Mouse (Mus musculus) forebrain, embryonic 13.5 days (tissue): Measurements from ENCODE around the gene Sorbs2. TPM values are rescaled to one million over a fixed set of nuclear protein-coding genes. Genes with fewer than 3 reads are reported as not detected.

ENCODE experiments used
- ATAC-seq: fragments of 200-750 bp; cut with Nextera tagmentation; 2 replicates; pipeline ENCODE4 v1.8.0; 2017
- H3K27ac ChIP-seq: fragments of 300-500 bp; sonication (generic); 2 replicates; pipeline ENCODE4 v1.5.1; 2015; ENCODE audit warnings: inconsistent platforms, mild to moderate bottlenecking, moderate library complexity
- H3K27me3 ChIP-seq: fragments of 300-500 bp; sonication (generic); 2 replicates; pipeline ENCODE4 v1.6.1; 2015; ENCODE audit warnings: mild to moderate bottlenecking, inconsistent platforms
- H3K36me3 ChIP-seq: fragments of 300-500 bp; sonication (generic); 2 replicates; pipeline ENCODE4 v1.6.1; 2015; ENCODE audit warnings: mild to moderate bottlenecking, inconsistent platforms; ENCODE audit not compliant: poor library complexity, severe bottlenecking
- H3K4me1 ChIP-seq: fragments of 300-500 bp; sonication (generic); 2 replicates; pipeline ENCODE4 v1.6.1; 2015; ENCODE audit warnings: inconsistent platforms
- H3K4me2 ChIP-seq: fragments of 300-500 bp; sonication (generic); 2 replicates; pipeline ENCODE4 v1.6.1; 2015; ENCODE audit warnings: inconsistent platforms, mild to moderate bottlenecking, moderate library complexity
- H3K4me3 ChIP-seq: fragments of 300-500 bp; sonication (generic); 2 replicates; pipeline ENCODE4 v1.5.1; 2015; ENCODE audit warnings: mild to moderate bottlenecking, inconsistent platforms
- H3K9ac ChIP-seq: fragments of 300-500 bp; sonication (generic); 2 replicates; pipeline ENCODE4 v1.6.1; 2015; ENCODE audit warnings: mild to moderate bottlenecking, inconsistent platforms
- H3K9me3 ChIP-seq: fragments of 300-500 bp; sonication (generic); replicated peaks from 2 replicates; pipeline ENCODE4 v1.6.1; 2016; ENCODE audit warnings: inconsistent platforms
- WGBS: fragments of 180-500 bp; shearing (Covaris S2); methylation state at CpG from one replicate; pipeline ENCODE4 v1.1.7; 2015; 5-methylcytosine and 5-hydroxymethylcytosine counted together
- polyA plus RNA-seq: library from polyadenylated mRNA; unstranded; fragments of >200 nt; fragmentation: Nextera tagmentation; extraction: Ambion mirVana; gene quantifications from 2 replicates; pipeline ENCODE4 v1.2.1, GENCODE M21; 2015

Sorbs2 gene
- polyA plus RNA-seq, 1 experiment from 2014 or later = 107 TPM

DNA sequence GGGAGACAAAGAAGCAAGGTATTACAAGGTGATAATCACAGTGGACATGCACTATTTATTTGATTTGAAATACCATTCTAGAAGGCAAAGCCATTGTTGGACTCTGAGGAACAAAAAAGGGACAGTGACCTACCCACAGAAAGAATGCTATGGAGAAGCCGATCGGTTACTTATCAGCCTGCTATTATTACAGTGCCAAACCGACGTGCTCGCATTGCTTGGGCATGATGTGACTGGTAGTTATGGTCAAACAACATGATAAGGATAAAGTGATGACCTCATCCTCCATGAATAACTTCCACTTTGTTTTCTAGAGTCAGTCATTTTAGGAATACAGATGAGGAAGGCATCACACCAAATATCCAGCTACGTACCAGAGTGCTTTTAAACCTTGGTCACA, 99.4 kb downstream of the Sorbs2 start:
- Histone ChIP-seq H3K9ac (no peak overlapping the region), H3K4me1 (peaks cover 7% of the 10 kb centered on the region), H3K9me3 (no peaks in the 10 kb centered on the region), H3K27ac (no peak overlapping the region), H3K4me3 (no peak overlapping the region), H3K27me3 (no peaks in the 10 kb centered on the region), H3K4me2 (no peak overlapping the region), H3K36me3 (no peaks in the 10 kb centered on the region)
- WGBS = 89% methylated on average over 6 of the region's 6 CpGs
- no peak for ATAC-seq

DNA sequence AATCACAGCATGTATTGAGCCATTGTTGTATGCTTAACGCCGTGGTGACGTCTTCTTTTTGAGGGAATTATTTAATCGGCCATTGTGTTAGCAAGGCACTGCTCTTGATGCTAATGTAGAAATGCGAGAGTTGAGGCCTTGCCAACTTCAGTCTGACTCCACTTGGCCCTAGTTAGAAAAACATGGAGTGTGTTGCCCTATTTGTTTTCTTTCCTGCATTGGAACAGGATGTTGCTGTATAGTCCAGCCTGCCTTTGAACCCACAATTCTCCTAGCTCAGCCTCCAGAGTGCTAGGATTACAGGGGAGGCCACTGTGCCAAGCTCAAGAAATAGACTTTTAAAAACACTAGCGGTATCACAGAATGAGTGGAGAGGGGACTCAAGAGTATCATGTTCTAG, 100.8 kb downstream of the Sorbs2 start:
- Histone ChIP-seq H3K27me3 (no peaks in the 10 kb centered on the region), H3K36me3 (no peaks in the 10 kb centered on the region), H3K9me3 (no peaks in the 10 kb centered on the region), H3K4me1 (peaks cover 7% of the 10 kb centered on the region), H3K4me2 (no peak overlapping the region), H3K9ac (no peak overlapping the region), H3K27ac (no peak overlapping the region), H3K4me3 (no peak overlapping the region)
- WGBS = 81% methylated on average over 6 of the region's 6 CpGs
- ATAC-seq = no peak

DNA sequence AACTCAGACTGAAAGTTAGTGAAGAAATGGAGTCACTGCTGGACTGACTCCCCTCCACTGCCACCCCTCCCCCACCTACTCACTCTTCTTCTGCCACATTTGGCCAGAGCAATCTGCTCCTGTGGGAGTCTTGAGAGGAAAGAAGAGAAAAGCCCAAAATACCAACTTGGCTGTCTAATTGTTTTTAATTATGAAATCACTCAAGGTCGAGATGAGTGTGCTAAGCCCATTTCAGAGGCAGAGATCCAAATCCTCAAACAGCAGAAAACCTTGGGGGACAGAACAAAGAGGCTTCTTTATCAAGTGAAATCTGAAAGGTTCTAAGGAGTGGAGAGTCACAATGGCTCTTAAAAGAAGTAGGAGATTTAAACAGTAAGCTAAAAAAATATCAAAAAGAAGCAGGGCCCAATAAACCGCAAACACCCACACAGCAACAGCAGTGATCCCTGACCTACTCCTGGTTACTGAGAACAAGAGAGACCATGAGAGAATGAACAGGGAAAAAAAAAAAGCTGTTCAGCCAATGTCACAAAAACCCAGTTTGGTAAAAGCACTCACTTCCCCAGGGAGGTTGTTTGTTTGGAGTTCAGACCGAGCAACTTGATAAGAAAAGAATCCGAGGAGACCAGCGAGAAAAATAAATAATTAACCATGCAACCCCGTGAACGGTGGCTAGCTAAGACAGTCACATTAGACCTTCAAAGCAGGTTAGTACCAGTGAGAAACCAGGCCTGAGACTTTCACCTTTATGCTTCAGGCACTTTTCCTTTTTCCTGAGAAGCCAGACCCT, 103.0 kb downstream of the Sorbs2 start:
- H3K36me3 ChIP-seq = no peaks in the 10 kb centered on the region
- H3K4me1 ChIP-seq = peaks cover 17% of the 10 kb centered on the region
- no peak overlapping the region for H3K4me2 ChIP-seq
- H3K27ac ChIP-seq = no peak overlapping the region
- no peak overlapping the region for H3K9ac ChIP-seq
- 22% methylated on average over 7 of the region's 7 CpGs for WGBS
- H3K27me3 ChIP-seq = no peaks in the 10 kb centered on the region
- no peak overlapping the region for H3K4me3 ChIP-seq
- ATAC-seq = no peak
- H3K9me3 ChIP-seq = no peaks in the 10 kb centered on the region

DNA sequence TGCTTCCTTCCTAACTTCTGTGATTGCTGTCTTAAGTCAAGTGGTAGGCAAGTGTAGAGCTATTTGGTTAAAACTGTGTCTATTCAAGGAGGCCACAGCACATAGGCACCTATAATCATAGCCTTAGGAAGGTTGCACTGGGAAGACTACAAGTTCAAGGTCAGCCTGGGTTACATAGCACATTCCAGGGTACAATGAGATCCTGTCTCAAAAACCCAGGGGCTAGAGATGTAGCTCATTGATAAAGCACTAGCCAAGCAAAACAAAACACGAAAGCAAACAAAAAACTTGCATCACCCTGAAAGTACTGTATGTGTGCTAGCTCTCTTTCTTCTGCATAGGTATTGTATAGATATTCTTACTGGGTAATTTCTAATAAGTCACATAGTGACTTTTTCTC, 103.7 kb downstream of the Sorbs2 start:
- no peak overlapping the region for H3K4me3 ChIP-seq
- 78% methylated on average over 1 of the region's 1 CpGs for WGBS
- no peak for ATAC-seq
- no peaks in the 10 kb centered on the region for H3K27me3 ChIP-seq
- H3K36me3 ChIP-seq = no peaks in the 10 kb centered on the region
- no peak overlapping the region for H3K4me2 ChIP-seq
- no peak overlapping the region for H3K9ac ChIP-seq
- H3K4me1 ChIP-seq = peaks cover 19% of the 10 kb centered on the region
- H3K27ac ChIP-seq = no peak overlapping the region
- no peaks in the 10 kb centered on the region for H3K9me3 ChIP-seq

DNA sequence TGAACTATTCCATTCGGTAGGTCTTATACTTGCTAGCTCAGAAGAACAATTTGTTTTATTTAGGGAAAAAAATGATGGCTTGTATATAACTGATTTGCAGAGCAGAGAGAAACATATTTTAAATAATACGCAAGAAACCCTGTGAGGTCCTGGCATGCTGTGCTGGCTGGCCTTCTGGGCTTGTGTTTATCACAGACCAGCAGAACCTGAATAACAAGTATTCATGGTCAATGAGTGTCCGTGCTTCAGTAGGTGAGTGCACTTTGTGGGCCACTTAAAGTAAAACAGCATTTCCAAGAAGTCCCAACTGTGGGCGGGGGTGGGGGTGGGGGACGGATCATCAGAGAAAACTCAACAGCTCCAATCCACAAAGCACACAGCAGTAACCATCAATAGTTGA, 107.0 kb downstream of the Sorbs2 start:
- Histone ChIP-seq H3K4me1 (peaks cover 19% of the 10 kb centered on the region), H3K27ac (0 out of 2 replicates have a peak overlapping the region, but pooled peaks have one; percentile 2), H3K4me2 (no peak overlapping the region), H3K36me3 (no peaks in the 10 kb centered on the region), H3K4me3 (no peak overlapping the region), H3K9ac (no peak overlapping the region), H3K9me3 (no peaks in the 10 kb centered on the region), H3K27me3 (no peaks in the 10 kb centered on the region)
- WGBS = 48% methylated on average over 5 of the region's 5 CpGs
- no peak for ATAC-seq

DNA sequence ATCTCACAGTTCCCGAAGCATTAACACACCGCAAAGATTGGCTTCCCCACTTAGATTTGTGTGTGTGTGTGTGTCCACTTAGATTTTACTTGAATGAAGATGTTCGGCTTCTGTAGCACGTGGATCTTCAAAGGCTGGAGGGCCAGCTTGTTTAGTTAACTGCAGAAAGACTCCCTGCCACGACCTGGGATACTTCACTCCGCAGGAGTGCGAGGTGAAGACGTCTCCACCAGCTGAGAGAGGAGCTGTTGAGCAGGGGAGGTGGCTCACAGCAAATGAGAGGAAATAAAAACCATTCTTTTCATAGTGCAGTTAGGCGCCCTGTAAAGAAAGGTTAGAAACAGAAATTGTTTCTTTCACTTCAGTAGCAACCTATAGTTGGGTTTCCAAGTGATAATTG, 107.5 kb downstream of the Sorbs2 start:
- peak overlapping the region; percentile 2; the same call in 1 of the 2 replicates for H3K27ac ChIP-seq
- ATAC-seq = no peak
- WGBS = 16% methylated on average over 9 of the region's 9 CpGs
- H3K9ac ChIP-seq = no peak overlapping the region
- no peaks in the 10 kb centered on the region for H3K27me3 ChIP-seq
- H3K36me3 ChIP-seq = no peaks in the 10 kb centered on the region
- H3K9me3 ChIP-seq = no peaks in the 10 kb centered on the region
- no peak overlapping the region for H3K4me3 ChIP-seq
- H3K4me1 ChIP-seq = peaks cover 19% of the 10 kb centered on the region
- no peak overlapping the region for H3K4me2 ChIP-seq

- H3K9me3 ChIP-seq = no peaks in the 10 kb centered on the region
- no peak overlapping the region for H3K4me2 ChIP-seq
- H3K4me3 ChIP-seq = no peak overlapping the region
- H3K27ac ChIP-seq = no peak overlapping the region
- H3K9ac ChIP-seq = no peak overlapping the region
- ATAC-seq = peak; percentile 27; the same call in 1 of the 2 replicates
- WGBS = 58% methylated on average over 7 of the region's 7 CpGs
- H3K4me1 ChIP-seq = peaks cover 14% of the 10 kb centered on the region
- H3K36me3 ChIP-seq = no peaks in the 10 kb centered on the region
- H3K27me3 ChIP-seq = no peaks in the 10 kb centered on the region
Measured at GRCm38 (mm10) chr8:45615551-45615950, 108.0 kb downstream of the Sorbs2 start.

- H3K4me3 ChIP-seq = no peak overlapping the region
- peaks cover 4% of the 10 kb centered on the region; the same call in 1 of the 2 replicates for H3K4me1 ChIP-seq
- WGBS = 80% methylated on average over 15 of the region's 15 CpGs
- H3K9ac ChIP-seq = no peak overlapping the region
- no peak overlapping the region for H3K27ac ChIP-seq
- no peaks in the 10 kb centered on the region for H3K9me3 ChIP-seq
- no peaks in the 10 kb centered on the region for H3K27me3 ChIP-seq
- no peak overlapping the region for H3K4me2 ChIP-seq
- peaks cover 4% of the 10 kb centered on the region; the same call in 1 of the 2 replicates for H3K36me3 ChIP-seq
- no peak for ATAC-seq
Measured at GRCm38 (mm10) chr8:45621576-45622178, 114.1 kb downstream of the Sorbs2 start.

DNA sequence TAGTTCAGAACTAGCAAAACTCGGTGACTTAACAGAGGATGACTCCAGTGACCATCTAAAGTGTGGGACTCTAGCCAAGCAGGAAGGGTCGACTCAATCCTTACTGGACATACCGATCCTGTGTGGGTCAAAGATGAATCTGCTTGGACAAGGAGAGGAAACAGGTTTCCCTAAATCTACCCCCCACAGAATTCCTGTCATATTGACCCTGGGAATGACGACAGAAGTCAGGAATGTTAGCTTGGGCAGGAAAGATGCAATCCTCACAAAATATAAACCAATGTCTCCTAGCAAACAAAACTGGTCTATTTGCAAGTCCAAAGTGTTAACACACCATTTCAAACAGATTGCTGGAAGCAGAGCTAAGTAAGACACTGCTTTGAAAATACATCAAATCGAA, 118.8 kb downstream of the Sorbs2 start:
- 59% methylated on average over 5 of the region's 5 CpGs for WGBS
- no peak for ATAC-seq
- Histone ChIP-seq H3K36me3 (peaks cover 4% of the 10 kb centered on the region; the same call in 1 of the 2 replicates), H3K4me1 (peaks cover 31% of the 10 kb centered on the region), H3K9ac (no peak overlapping the region), H3K4me3 (no peak overlapping the region), H3K27ac (no peak overlapping the region; the same call in 1 of the 2 replicates), H3K4me2 (no peak overlapping the region), H3K27me3 (no peaks in the 10 kb centered on the region), H3K9me3 (no peaks in the 10 kb centered on the region)

- Histone ChIP-seq H3K4me1 (peaks cover 31% of the 10 kb centered on the region), H3K4me3 (peak overlapping the region; percentile 76), H3K4me2 (peak overlapping the region; percentile 73), H3K9ac (peak overlapping the region; percentile 88), H3K27ac (peak overlapping the region; percentile 98), H3K27me3 (no peaks in the 10 kb centered on the region), H3K36me3 (no peaks in the 10 kb centered on the region), H3K9me3 (no peaks in the 10 kb centered on the region)
- WGBS = under 1% methylated on average over 28 of the region's 28 CpGs
- ATAC-seq = peak; percentile 96
Measured at GRCm38 (mm10) chr8:45627246-45628241, 120.0 kb downstream of the Sorbs2 start.

DNA sequence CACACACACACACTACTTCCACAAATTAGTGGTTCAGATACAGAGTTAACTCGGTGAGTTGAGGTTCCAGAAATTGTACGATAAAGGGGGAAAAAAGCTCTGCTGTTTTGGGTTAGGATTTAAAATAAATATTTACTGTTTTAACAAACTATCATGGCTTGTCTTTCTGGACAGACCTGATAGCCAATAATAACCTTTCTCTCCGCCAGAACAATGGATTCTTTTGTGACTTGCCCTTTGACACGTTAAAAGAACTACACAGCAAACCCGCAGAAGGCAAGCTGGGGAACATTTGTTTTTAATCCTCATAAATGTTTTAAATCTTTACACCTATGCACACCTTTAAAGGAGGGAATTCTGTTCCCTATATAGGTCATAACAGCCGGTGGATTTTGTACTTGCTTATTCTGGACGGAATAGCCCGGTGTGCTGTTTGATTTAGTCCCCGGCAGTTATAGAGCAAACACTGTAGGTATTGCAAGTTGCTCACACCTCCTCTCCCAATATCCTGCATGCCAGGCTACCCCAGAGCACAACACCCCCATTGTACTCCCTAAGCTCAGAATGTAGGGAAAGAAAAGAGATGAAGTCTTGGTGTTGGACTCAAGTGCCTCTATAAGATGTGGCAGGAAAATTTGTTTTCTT, 121.0 kb downstream of the Sorbs2 start:
- ATAC-seq = no peak

More for the DNA sequence above, 121.0 kb downstream of the Sorbs2 start:
- Histone ChIP-seq H3K4me3 (peak overlapping the region; percentile 76), H3K9ac (peak overlapping the region; percentile 88), H3K36me3 (no peaks in the 10 kb centered on the region), H3K27ac (peak overlapping the region; percentile 98), H3K27me3 (no peaks in the 10 kb centered on the region), H3K9me3 (no peaks in the 10 kb centered on the region), H3K4me1 (peaks cover 32% of the 10 kb centered on the region), H3K4me2 (peak overlapping the region; percentile 73)
- WGBS = 8% methylated on average over 9 of the region's 9 CpGs
